Mouse (Mus musculus) cerebellum, adult 11-12 months (tissue): ENCODE results near the gene Sema5a.

Source experiments
- DNase-seq: peaks from one replicate; pipeline ENCODE4 v3.0.0; 2022

Gene Sema5a

DNA sequence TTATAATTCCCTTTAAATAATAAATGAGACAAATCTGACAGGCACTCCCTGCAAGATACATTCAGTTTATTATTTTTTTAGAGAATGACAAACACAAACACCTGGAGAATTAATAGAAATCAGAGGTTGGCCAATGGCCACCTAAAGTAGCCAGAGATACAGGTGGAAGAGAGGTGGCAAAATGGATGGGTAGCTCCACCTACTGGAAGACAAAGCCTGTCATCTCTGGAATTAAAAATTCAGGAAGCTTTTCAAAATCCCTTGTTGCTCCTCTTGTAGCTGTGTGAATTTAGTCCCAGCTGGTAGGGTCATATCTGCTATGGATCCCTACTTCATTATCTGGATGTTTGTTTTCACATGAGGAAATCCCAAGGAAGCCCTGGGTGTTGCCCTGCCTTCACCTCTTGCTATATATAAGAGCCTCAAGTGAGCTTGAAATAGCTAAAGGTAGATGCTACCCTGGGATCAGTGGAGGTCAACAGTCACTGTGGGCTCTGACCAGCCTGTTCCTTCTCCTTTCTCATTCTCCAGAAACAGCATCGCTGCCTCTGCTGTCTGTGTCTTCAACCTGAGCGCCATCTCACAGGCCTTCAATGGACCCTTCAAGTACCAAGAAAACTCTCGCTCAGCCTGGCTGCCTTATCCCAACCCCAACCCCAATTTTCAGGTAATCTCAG is 323.7 kb downstream of the Sema5a start:
- peak; percentile 23 for DNase-seq

DNA sequence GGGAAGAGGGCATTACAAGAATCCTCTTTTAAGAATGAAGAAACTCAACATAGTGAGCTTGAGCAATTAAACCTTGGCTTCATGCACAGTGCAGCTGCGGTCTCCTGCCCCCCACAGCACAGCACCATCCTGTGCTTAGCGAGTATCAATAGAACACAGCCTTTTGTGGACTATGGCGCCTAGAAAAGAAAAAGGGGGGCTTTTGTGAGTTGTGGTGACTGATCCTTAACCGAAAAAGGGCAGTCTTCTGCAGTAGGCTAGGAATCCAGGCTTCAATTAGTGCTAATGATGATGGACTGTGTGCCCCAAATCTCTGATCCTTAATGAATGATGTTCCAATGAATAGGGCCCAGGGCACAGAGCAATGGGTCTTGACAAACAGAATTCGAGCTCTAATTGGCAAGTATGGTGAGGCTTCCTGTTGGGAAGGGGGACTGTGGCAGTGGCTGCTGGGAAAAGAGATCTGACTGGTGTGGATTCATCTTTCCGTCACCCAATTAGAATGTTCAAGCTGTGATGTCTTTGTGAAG is 324.3 kb downstream of the Sema5a start:
- DNase-seq: no peak

DNA sequence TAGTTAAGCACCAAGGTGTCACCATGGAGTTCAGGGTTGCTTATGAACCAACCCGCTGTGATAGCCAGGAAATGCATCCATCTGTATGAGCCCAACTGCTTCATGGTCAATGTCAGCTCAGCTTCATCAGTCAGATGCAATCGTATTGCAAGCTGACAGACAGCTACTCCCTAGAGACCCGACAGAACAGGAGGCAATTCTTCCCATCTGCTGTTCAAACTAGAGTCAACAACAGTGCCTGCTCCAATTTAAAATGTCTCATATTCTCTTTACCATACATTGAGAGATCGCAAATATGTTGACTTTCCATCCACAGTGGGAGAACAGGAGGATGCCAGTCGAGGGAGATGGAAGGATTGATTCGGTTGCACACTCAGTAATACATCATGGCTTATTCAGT is 329.7 kb downstream of the Sema5a start:
- DNase-seq: no peak

GRCm38 (mm10) chr15:32575212-32575611 is 330.6 kb downstream of the Sema5a start:
- DNase-seq: no peak

GRCm38 (mm10) chr15:32579351-32579750 is 334.7 kb downstream of the Sema5a start:
- DNase-seq: no peak

DNA sequence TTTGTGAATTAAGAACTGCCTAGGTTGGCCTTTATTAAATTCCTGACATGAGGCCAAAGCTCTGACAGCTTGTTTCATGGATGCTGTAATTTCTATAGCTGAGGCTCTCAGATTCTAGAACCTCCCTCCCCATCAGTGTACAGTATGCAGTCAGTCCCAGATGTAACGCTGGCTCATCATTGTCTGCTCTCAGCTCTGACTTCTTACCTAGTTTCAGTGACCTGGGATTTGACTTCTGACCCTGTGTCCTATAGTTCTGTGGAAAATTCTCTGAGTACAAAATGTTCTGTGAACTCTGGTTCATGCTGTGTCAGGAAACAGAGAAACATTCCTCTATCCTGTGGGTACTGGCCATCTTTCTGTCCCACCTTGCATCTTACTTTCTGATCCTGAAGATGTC is 346.0 kb downstream of the Sema5a start:
- DNase-seq: no peak

- DNase-seq: no peak
Measured at GRCm38 (mm10) chr15:32593746-32594145, 349.1 kb downstream of the Sema5a start.

- no peak for DNase-seq
Measured at GRCm38 (mm10) chr15:32596574-32596973, 352.0 kb downstream of the Sema5a start.

GRCm38 (mm10) chr15:32597189-32597588 is 352.6 kb downstream of the Sema5a start:
- DNase-seq: no peak

DNA sequence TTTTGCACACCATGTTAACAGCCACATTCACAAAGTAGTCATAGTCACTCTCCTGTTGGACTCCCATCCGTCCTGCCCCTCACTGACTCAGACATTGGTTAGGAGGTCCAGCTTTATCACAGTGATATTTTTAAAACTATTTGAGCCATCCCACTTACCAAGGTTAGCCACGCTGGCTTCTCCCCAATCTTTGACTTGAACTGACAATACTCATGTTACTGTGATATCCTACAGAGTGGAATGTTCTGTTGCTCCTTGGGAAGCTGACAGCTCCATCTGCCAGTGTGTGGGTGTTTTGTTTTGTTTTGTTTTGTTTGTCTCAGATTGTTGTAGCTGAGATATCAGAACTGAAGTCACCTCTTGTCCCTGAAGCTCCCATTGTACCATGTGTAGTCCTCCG is 362.6 kb downstream of the Sema5a start:
- DNase-seq: peak; percentile 44

- no peak for DNase-seq
Measured at GRCm38 (mm10) chr15:32610776-32611175, 366.2 kb downstream of the Sema5a start.

- no peak for DNase-seq
Measured at GRCm38 (mm10) chr15:32611201-32611600, 366.6 kb downstream of the Sema5a start.

- peak; percentile 28 for DNase-seq
Measured at GRCm38 (mm10) chr15:32613718-32614117, 369.1 kb downstream of the Sema5a start.

GRCm38 (mm10) chr15:32615773-32616172 is 371.2 kb downstream of the Sema5a start:
- no peak for DNase-seq

DNA sequence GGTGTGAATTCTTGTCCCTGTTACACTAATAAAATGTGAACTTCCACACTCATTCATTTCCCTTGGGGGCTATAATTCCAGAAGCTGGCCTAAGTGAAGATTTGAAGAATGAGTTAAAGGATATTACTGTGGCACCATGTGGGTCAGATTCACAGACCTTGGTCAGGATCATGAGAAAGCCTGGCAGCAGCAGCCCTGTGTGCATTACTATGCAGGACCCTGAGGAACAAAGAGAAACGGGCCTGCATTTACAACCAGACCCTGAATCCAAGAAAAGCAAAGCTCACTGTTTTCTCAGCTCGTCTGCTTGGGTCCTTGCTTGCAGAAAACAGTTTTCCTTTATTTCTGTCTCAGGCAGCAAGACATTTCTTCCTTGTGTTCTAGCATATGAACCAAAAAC is 374.6 kb downstream of the Sema5a start:
- no peak for DNase-seq

DNA sequence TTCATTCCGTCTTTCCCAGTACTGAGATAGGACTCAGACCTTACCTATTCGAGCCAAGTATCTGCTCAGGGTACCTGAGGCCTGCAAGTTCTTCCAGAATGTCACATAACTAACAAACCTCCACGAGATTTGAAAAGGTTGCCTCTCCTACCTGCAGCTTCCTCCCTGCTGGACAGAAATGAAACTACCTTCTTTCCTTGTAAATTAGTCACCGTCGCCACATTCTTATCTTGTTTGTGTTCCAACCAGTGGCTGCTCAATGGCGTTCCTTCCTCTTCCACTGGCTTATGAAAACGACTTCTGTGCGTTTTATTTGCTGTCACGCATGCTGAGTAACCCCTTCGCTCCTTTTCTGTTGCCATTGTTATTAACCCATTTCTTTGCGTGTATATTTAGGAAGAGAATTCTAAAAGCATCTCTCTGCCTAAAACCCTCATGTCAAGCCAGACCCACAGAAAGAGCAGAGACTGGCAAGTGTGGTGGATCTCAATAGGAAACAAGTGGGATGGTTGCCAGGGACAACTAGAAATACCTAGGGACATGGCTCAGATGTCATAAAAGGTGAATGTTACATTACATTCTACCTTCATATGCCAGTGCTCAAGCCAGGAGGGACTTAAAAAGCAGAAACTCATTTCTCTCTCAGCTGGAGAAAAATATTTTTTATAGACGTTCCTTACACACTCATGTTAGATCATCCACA is 378.6 kb downstream of the Sema5a start:
- peak; percentile 41 for DNase-seq

DNA sequence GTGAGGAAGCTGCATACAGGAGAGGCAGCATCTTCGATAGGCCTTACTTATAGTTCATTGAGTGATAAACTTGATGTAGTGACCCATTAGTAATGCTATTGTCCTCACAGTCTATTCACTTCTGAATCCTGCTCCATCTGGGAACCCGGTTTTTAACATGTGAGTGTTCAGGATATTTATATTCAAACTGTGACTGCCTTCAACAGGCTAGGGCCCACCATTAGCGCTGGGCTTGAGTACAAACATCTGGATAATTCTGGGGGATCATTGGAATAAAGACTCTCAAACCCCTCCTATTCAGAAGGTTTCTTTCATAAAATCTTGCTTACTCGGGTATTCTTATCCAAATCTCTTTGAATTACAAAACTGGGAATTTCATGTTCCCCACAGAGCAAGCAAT is 379.5 kb downstream of the Sema5a start:
- no peak for DNase-seq

DNA sequence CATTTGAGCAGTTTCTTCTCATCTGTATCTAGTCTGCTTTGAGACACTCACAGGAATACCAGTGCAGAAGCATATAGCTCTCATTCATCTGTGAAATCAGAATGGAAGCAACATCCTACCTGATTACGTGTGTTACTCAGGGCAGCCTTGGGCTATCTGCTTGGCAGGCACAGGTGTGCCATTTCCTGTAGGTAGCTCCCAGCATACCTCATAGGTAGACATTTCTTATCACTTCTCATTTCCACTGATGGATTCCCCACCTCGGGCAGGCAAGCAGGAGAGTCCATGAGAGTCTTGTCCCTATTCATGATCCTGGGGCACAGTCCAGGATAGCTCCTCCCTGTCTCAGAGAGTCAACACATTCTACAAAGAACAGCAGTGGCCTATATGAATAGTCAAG is 381.4 kb downstream of the Sema5a start:
- DNase-seq: no peak

DNA sequence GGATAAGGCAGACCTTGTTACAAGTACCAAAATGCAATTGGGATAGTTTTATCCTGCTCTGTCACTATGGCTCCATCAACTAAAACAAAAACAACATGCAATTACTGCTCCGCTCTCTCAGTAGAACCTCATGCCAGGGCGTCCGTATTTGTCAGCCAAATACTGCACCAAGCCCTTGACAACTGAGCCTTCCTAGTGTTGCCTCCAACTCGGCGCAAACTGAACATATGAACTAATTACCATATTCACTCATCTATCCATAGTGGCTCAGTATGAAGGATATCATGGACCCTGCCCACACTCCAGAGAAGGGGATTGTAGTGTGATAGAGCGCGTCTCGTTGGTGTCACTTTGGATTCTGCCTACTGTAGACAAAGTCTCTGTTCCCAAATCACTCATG is 389.1 kb downstream of the Sema5a start:
- DNase-seq: no peak

DNA sequence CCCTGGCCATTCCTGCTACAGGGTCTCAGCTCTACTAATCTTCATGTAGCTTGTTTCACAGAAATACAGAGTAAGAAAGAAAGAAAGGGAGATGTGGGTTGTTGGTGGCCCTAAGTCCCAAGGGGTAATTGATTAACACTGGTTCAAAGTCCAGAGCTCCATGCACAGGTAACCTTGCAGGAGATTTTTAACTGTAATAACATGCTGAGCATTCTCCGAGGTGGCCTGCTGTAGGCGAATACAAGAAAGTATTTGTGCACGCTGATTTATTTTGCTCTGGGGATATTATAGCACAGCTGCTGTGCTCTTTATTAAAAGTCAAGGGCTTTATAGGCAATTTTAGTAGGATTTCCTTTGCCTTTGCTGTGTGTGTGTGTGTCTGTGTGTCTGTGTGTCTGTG is 393.3 kb downstream of the Sema5a start:
- DNase-seq: no peak

DNA sequence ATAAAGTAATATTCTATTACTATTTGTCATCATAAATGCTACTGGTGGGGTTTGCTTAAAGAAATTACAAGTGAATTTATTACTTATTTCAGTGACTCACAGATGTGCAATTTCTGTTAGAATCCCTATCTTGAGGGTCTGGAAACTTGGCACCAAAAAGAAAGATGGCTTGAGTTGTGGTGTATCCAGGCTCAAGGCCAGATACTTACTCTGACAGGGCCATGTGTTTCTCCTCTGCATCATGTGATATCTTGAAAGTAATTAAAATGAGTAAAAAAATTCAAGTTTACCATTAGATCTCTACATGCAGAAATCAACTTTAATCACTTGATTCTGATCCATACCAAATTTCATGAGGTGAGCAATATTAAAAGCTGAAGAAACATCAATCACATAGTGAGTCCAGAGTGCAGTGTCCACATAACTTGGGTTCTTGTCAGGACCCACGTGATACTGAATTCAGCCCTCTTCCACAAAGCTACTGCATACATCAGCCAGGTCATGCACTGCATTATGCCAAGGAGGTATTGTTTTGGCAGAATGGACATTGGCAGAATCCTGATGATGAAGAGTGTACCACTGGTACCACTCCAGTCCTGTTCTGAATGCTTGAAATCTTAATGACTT is 402.6 kb downstream of the Sema5a start:
- DNase-seq: no peak

- DNase-seq: no peak
Measured at GRCm38 (mm10) chr15:32654046-32654445, 409.4 kb downstream of the Sema5a start.

GRCm38 (mm10) chr15:32656017-32656416 is 411.4 kb downstream of the Sema5a start:
- no peak for DNase-seq

GRCm38 (mm10) chr15:32676446-32676845 is 431.8 kb downstream of the Sema5a start:
- no peak for DNase-seq
